Comparison of ENCODE assay signal across 22 mouse cellular contexts in the genomic region with DNA sequence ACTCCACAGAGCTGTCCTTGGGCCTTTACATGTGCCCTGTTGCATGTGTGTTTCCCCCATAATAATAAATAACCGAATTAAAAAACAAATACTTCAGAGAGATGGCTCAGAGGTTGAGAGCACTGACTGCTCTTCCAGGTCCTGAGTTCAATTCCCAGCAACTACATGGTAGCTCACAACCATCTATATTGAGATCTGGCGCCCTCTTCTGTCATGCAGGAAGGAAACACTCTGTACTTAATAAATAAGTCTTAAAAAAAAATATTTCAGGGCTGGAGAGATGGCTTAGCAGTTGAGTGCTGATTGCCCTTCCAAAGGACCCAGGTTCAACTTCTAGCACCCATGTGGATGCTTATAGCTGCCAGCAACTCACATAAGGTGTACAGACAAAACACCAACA. TPM values are rescaled to one million over a fixed set of nuclear protein-coding genes. Genes with fewer than 3 reads are reported as not detected.
DNase-seq lines count a peak whose midpoint lies in the region; ATAC-seq and TF ChIP-seq lines count a peak whose summit lies in the region.
"Had no signal": no experiment of that assay in that cellular context is flagged by ENCODE, and none has a peak within 500 bp of the region (broad histone marks: within the 10 kb centered on the region; RNA-seq: fewer than 3 reads in every experiment).

No protein-coding gene starts in this region.

- TF ChIP-seq CTCF in intestine, postnatal 0 days (IDR thresholded peaks at IDR 0.05; ENCODE audit: low read depth): peak; percentile 43
- peak; percentile 41 for TF ChIP-seq CTCF in midbrain, postnatal 0 days (IDR thresholded peaks at IDR 0.05)
- peak in 2 of 3 experiments; percentile 40 to 43; a peak in 4 of 6 replicates for TF ChIP-seq CTCF in MEL (IDR thresholded peaks at IDR 0.05 in 2 of 3, conservative IDR thresholded peaks at IDR 0.05 in 1 of 3; ENCODE audit: control insufficient read depth in 1 of 3, insufficient read depth in 1 of 3, low read depth in 2 of 3, low read length in 3 of 3, poor library complexity in 1 of 3, severe bottlenecking in 1 of 3)
- peak; percentile 47 for TF ChIP-seq CTCF in stomach, postnatal 0 days (IDR thresholded peaks at IDR 0.05; ENCODE audit: low read depth)

- ATAC-seq in intestine, postnatal 0 days: no peak
- ATAC-seq in intestine, embryonic 15.5 days: no peak
- no peak for ATAC-seq in midbrain, postnatal 0 days (ENCODE audit: low FRiP score)
- ATAC-seq in midbrain, embryonic 14.5 days (ENCODE audit: low FRiP score, low TSS enrichment): no peak
- no peak for ATAC-seq in stomach, postnatal 0 days (ENCODE audit: low FRiP score, low TSS enrichment)
- no peak for ATAC-seq in inflammation-experienced regulatory T-cells, adult 6 months

- H3K9ac ChIP-seq in intestine, postnatal 0 days (ENCODE audit: low read depth, low read length): no peak overlapping the region
- no peak overlapping the region for H3K9ac ChIP-seq in intestine, embryonic 15.5 days
- no peak overlapping the region for H3K9ac ChIP-seq in midbrain, postnatal 0 days (replicated peaks; ENCODE audit: low read length, poor library complexity, severe bottlenecking)
- no peak overlapping the region for H3K9ac ChIP-seq in midbrain, embryonic 14.5 days (replicated peaks; ENCODE audit: low read length)
- H3K9ac ChIP-seq in MEL (ENCODE audit: control insufficient read depth, low read depth, low read length, poor library complexity, severe bottlenecking): no peak overlapping the region
- H3K9ac ChIP-seq in stomach, postnatal 0 days (ENCODE audit: low read length): no peak overlapping the region
- H3K9ac ChIP-seq: embryonic facial prominence, embryonic 15.5 days; heart, embryonic 15.5 days; kidney, embryonic 15.5 days; neural tube, embryonic 13.5 days had no signal

- TF ChIP-seq RAD21 in MEL (IDR thresholded peaks at IDR 0.05; ENCODE audit: low read depth, low read length): peak; percentile 28

- no peaks in the 10 kb centered on the region for H3K9me3 ChIP-seq in intestine, postnatal 0 days (ENCODE audit: control insufficient read depth)
- no peaks in the 10 kb centered on the region for H3K9me3 ChIP-seq in intestine, embryonic 15.5 days
- no peaks in the 10 kb centered on the region for H3K9me3 ChIP-seq in midbrain, postnatal 0 days (ENCODE audit: low read length)
- H3K9me3 ChIP-seq in midbrain, embryonic 14.5 days (ENCODE audit: control insufficient read depth, low read length): no peaks in the 10 kb centered on the region
- H3K9me3 ChIP-seq in MEL (replicated peaks; ENCODE audit: insufficient read depth, low read length): no peaks in the 10 kb centered on the region
- no peaks in the 10 kb centered on the region for H3K9me3 ChIP-seq in stomach, postnatal 0 days (ENCODE audit: control insufficient read depth, low read length)
- H3K9me3 ChIP-seq: embryonic facial prominence, embryonic 15.5 days; heart, embryonic 15.5 days; kidney, embryonic 15.5 days; neural tube, embryonic 13.5 days had no signal

- H3K4me3 ChIP-seq in intestine, postnatal 0 days (ENCODE audit: low read depth, low read length): no peak overlapping the region
- H3K4me3 ChIP-seq in intestine, embryonic 15.5 days (replicated peaks): no peak overlapping the region
- H3K4me3 ChIP-seq in midbrain, postnatal 0 days (ENCODE audit: low read depth, low read length): no peak overlapping the region
- no peak overlapping the region for H3K4me3 ChIP-seq in midbrain, embryonic 14.5 days (replicated peaks; ENCODE audit: low read depth, low read length)
- no peak overlapping the region for H3K4me3 ChIP-seq in MEL (ENCODE audit: control insufficient read depth in 1 of 2, insufficient read depth in 1 of 2, low read depth in 2 of 2, low read length in 2 of 2)
- no peak overlapping the region for H3K4me3 ChIP-seq in stomach, postnatal 0 days (ENCODE audit: low read depth, low read length)
- H3K4me3 ChIP-seq: embryonic facial prominence, embryonic 15.5 days; heart, embryonic 15.5 days; kidney, embryonic 15.5 days; neural tube, embryonic 13.5 days had no signal

- no peak for DNase-seq in midbrain, postnatal 0 days (ENCODE audit: low spot score)
- DNase-seq in midbrain, embryonic 14.5 days: no peak
- DNase-seq in MEL (ENCODE audit: low read depth, low spot score): peak; percentile 69
- no peak for DNase-seq in stomach, postnatal 0 days (ENCODE audit: low spot score)
- DNase-seq in cerebellum, postnatal 36 days: no peak
- DNase-seq: cerebellum, adult 18-20 months; cerebellum, postnatal 25 days; heart, adult 11 months; lung, adult 2 months; lung, postnatal 36 days; spleen, adult 18-20 months; thymus, adult 18-20 months had no signal

- no peaks in the 10 kb centered on the region for H3K27me3 ChIP-seq in intestine, postnatal 0 days (replicated peaks; ENCODE audit: control insufficient read depth, insufficient read depth, low read length)
- H3K27me3 ChIP-seq in intestine, embryonic 15.5 days (replicated peaks): no peaks in the 10 kb centered on the region
- no peaks in the 10 kb centered on the region for H3K27me3 ChIP-seq in midbrain, postnatal 0 days (ENCODE audit: insufficient read depth, low read length)
- no peaks in the 10 kb centered on the region for H3K27me3 ChIP-seq in midbrain, embryonic 14.5 days (ENCODE audit: control insufficient read depth, insufficient read depth, low read length)
- no peaks in the 10 kb centered on the region for H3K27me3 ChIP-seq in MEL (ENCODE audit: control insufficient read depth in 1 of 2, insufficient read depth in 2 of 2, low read length in 2 of 2)
- H3K27me3 ChIP-seq in stomach, postnatal 0 days (ENCODE audit: control insufficient read depth, insufficient read depth, low read length): no peaks in the 10 kb centered on the region
- H3K27me3 ChIP-seq: embryonic facial prominence, embryonic 15.5 days; heart, embryonic 15.5 days; kidney, embryonic 15.5 days; neural tube, embryonic 13.5 days had no signal

- TF ChIP-seq EP300 in MEL (IDR thresholded peaks at IDR 0.05; ENCODE audit: low read depth in 1 of 2, low read length in 2 of 2): no peak
- TF ChIP-seq EP300 in stomach, postnatal 0 days (optimal IDR thresholded peaks at IDR 0.05): no peak

- H3K4me1 ChIP-seq in intestine, postnatal 0 days (replicated peaks; ENCODE audit: control insufficient read depth, insufficient read depth, low read length): no peaks in the 10 kb centered on the region
- peaks cover 8% of the 10 kb centered on the region for H3K4me1 ChIP-seq in intestine, embryonic 15.5 days (replicated peaks)
- peaks cover 3% of the 10 kb centered on the region; the same call in 1 of the 2 replicates for H3K4me1 ChIP-seq in midbrain, postnatal 0 days (ENCODE audit: insufficient read depth, low read length)
- H3K4me1 ChIP-seq in midbrain, embryonic 14.5 days (ENCODE audit: control insufficient read depth, insufficient read depth, low read length): peaks cover 22% of the 10 kb centered on the region
- peaks cover 5 to 9% of the 10 kb centered on the region in 2 experiments for H3K4me1 ChIP-seq in MEL (ENCODE audit: control insufficient read depth in 1 of 2, insufficient read depth in 2 of 2, low read length in 2 of 2)
- H3K4me1 ChIP-seq in stomach, postnatal 0 days (replicated peaks; ENCODE audit: control insufficient read depth, insufficient read depth): no peaks in the 10 kb centered on the region

- TF ChIP-seq POLR2A in MEL (IDR thresholded peaks at IDR 0.05; ENCODE audit: control insufficient read depth in 1 of 2, insufficient read depth in 1 of 2, low read depth in 1 of 2, low read length in 2 of 2, poor library complexity in 1 of 2): no peak

- H3K36me3 ChIP-seq in intestine, postnatal 0 days (ENCODE audit: control insufficient read depth, insufficient read depth): no peaks in the 10 kb centered on the region
- H3K36me3 ChIP-seq in intestine, embryonic 15.5 days: no peaks in the 10 kb centered on the region
- H3K36me3 ChIP-seq in midbrain, postnatal 0 days (ENCODE audit: insufficient read depth, low read length): no peaks in the 10 kb centered on the region
- 0 out of 2 replicates have a peak, but pooled peaks cover 4% of the 10 kb centered on the region for H3K36me3 ChIP-seq in midbrain, embryonic 14.5 days (ENCODE audit: control insufficient read depth, insufficient read depth, low read length)
- H3K36me3 ChIP-seq in MEL (ENCODE audit: control insufficient read depth in 1 of 2, insufficient read depth in 2 of 2, low read length in 2 of 2): peaks cover 11 to 12% of the 10 kb centered on the region in 2 experiments; a peak in 3 of 4 replicates
- no peaks in the 10 kb centered on the region for H3K36me3 ChIP-seq in stomach, postnatal 0 days (ENCODE audit: control insufficient read depth, insufficient read depth, low read length)
- H3K36me3 ChIP-seq: heart, embryonic 15.5 days had no signal

- no peak overlapping the region for H3K4me2 ChIP-seq in intestine, postnatal 0 days (replicated peaks; ENCODE audit: low read depth)
- H3K4me2 ChIP-seq in intestine, embryonic 15.5 days (replicated peaks): no peak overlapping the region
- H3K4me2 ChIP-seq in midbrain, postnatal 0 days (ENCODE audit: low read depth, low read length, poor library complexity, severe bottlenecking): no peak overlapping the region
- H3K4me2 ChIP-seq in midbrain, embryonic 14.5 days (ENCODE audit: low read length): no peak overlapping the region
- H3K4me2 ChIP-seq in stomach, postnatal 0 days (replicated peaks; ENCODE audit: low read depth): no peak overlapping the region
- H3K4me2 ChIP-seq: embryonic facial prominence, embryonic 15.5 days; heart, embryonic 15.5 days; kidney, embryonic 15.5 days; neural tube, embryonic 13.5 days had no signal

- no peak overlapping the region for H3K27ac ChIP-seq in intestine, postnatal 0 days (ENCODE audit: low read depth, low read length)
- no peak overlapping the region for H3K27ac ChIP-seq in intestine, embryonic 15.5 days
- no peak overlapping the region for H3K27ac ChIP-seq in midbrain, postnatal 0 days (ENCODE audit: low read depth, low read length)
- H3K27ac ChIP-seq in midbrain, embryonic 14.5 days (replicated peaks; ENCODE audit: low read depth, low read length): no peak overlapping the region
- no peak overlapping the region for H3K27ac ChIP-seq in MEL (ENCODE audit: control insufficient read depth, low read depth, low read length)
- no peak overlapping the region for H3K27ac ChIP-seq in stomach, postnatal 0 days (replicated peaks)
- H3K27ac ChIP-seq: embryonic facial prominence, embryonic 15.5 days; heart, embryonic 15.5 days; kidney, embryonic 15.5 days; neural tube, embryonic 13.5 days had no signal

- peaks cover 61% of the 10 kb centered on the region for H3K79me2 ChIP-seq in MEL (ENCODE audit: control insufficient read depth, insufficient read depth, low read length, poor library complexity)

- 88% methylated on average over 2 of the region's 2 CpGs for WGBS in intestine, postnatal 0 days
- 88% methylated on average over 2 of the region's 2 CpGs for WGBS in intestine, embryonic 15.5 days
- 87% methylated on average over 2 of the region's 2 CpGs for WGBS in midbrain, postnatal 0 days
- 85% methylated on average over 2 of the region's 2 CpGs for WGBS in midbrain, embryonic 14.5 days
- WGBS in stomach, postnatal 0 days: 92% methylated on average over 2 of the region's 2 CpGs

RNA-seq across cellular contexts. Expression of gene Osbpl2, which starts 5.1 kb away (rescaled TPM):
- 22.9 and 26.4 TPM in 2 replicates for polyA plus RNA-seq in intestine, postnatal 0 days (2015; fragmentation: Nextera tagmentation; extraction: Ambion mirVana)
- polyA plus RNA-seq in intestine, embryonic 15.5 days (2015; fragmentation: Nextera tagmentation; extraction: Ambion mirVana): 29.6 and 32.8 TPM in 2 replicates
- total RNA-seq in midbrain, postnatal 0 days (2014; rRNA removed): 52.6 and 67.5 TPM in 2 replicates
- polyA plus RNA-seq in midbrain, postnatal 0 days (2015; fragmentation: Nextera tagmentation; extraction: Ambion mirVana): 64.9 and 70.3 TPM in 2 replicates
- 67.2 and 76.6 TPM in 2 replicates for polyA plus RNA-seq in midbrain, embryonic 14.5 days (2014; fragmentation: Nextera tagmentation; extraction: Ambion mirVana)
- 13.3 and 18.9 TPM in 2 replicates for total RNA-seq in MEL (2012; rRNA removed)
- 10 to 100 TPM in 1 of 2 experiments, not detected in 1; 25.5 TPM for polyA plus RNA-seq in MEL (2012; ENCODE audit: insufficient read depth in 1 of 2, insufficient read length in 2 of 2, low read depth in 1 of 2, low replicate concordance in 2 of 2, missing spikeins in 1 of 2)
- 46.4 and 50.4 TPM in 2 replicates for polyA plus RNA-seq in stomach, postnatal 0 days (2015; fragmentation: Nextera tagmentation; extraction: Ambion mirVana)
- polyA plus RNA-seq in inflammation-experienced regulatory T-cells, adult 6 months (2017; shearing (Covaris generic)): 10 to 100 TPM; 20.2 to 23.7 (median 21.9) TPM

RNA-seq across cellular contexts. Expression of gene Hrh3, which starts 19.9 kb away (rescaled TPM):
- not detected in 2 replicates for polyA plus RNA-seq in intestine, postnatal 0 days (2015; fragmentation: Nextera tagmentation; extraction: Ambion mirVana)
- polyA plus RNA-seq in intestine, embryonic 15.5 days (2015; fragmentation: Nextera tagmentation; extraction: Ambion mirVana): 0.08 TPM in 1 of 2 replicates, not detected in the other
- 6.2 and 9.3 TPM in 2 replicates for total RNA-seq in midbrain, postnatal 0 days (2014; rRNA removed)
- 4.9 and 6.2 TPM in 2 replicates for polyA plus RNA-seq in midbrain, postnatal 0 days (2015; fragmentation: Nextera tagmentation; extraction: Ambion mirVana)
- polyA plus RNA-seq in midbrain, embryonic 14.5 days (2014; fragmentation: Nextera tagmentation; extraction: Ambion mirVana): 2.7 and 3.8 TPM in 2 replicates
- total RNA-seq in MEL (2012; rRNA removed): not detected in 2 replicates
- not detected for polyA plus RNA-seq in MEL (2012; ENCODE audit: insufficient read depth in 1 of 2, insufficient read length in 2 of 2, low read depth in 1 of 2, low replicate concordance in 2 of 2, missing spikeins in 1 of 2)
- polyA plus RNA-seq in stomach, postnatal 0 days (2015; fragmentation: Nextera tagmentation; extraction: Ambion mirVana): 0.05 TPM in 1 of 2 replicates, not detected in the other
- polyA plus RNA-seq in inflammation-experienced regulatory T-cells, adult 6 months (2017; shearing (Covaris generic)): not detected
- total RNA-seq: gastrocnemius, adult 8-10 months; hematopoietic stem cell, adult 5-6 weeks had no signal
- polyA plus RNA-seq: heart, embryonic 15.5 days; kidney, embryonic 15.5 days; stomach, embryonic 14.5 days had no signal

RNA-seq across cellular contexts. Expression of gene Adrm1, which starts 47.1 kb away (rescaled TPM):
- 132 and 142 TPM in 2 replicates for polyA plus RNA-seq in intestine, postnatal 0 days (2015; fragmentation: Nextera tagmentation; extraction: Ambion mirVana)
- polyA plus RNA-seq in intestine, embryonic 15.5 days (2015; fragmentation: Nextera tagmentation; extraction: Ambion mirVana): 172 TPM in 2 replicates
- total RNA-seq in midbrain, postnatal 0 days (2014; rRNA removed): 98.2 and 105 TPM in 2 replicates
- polyA plus RNA-seq in midbrain, postnatal 0 days (2015; fragmentation: Nextera tagmentation; extraction: Ambion mirVana): 222 and 224 TPM in 2 replicates
- 158 and 179 TPM in 2 replicates for polyA plus RNA-seq in midbrain, embryonic 14.5 days (2014; fragmentation: Nextera tagmentation; extraction: Ambion mirVana)
- total RNA-seq in MEL (2012; rRNA removed): 287 and 295 TPM in 2 replicates
- 100 to 1,000 TPM in 1 of 2 experiments, not detected in 1; 312 TPM for polyA plus RNA-seq in MEL (2012; ENCODE audit: insufficient read depth in 1 of 2, insufficient read length in 2 of 2, low read depth in 1 of 2, low replicate concordance in 2 of 2, missing spikeins in 1 of 2)
- polyA plus RNA-seq in stomach, postnatal 0 days (2015; fragmentation: Nextera tagmentation; extraction: Ambion mirVana): 141 TPM in 2 replicates
- 100 to 1,000 TPM in 1 of 3 experiments, 10 to 100 TPM in 2; 85.6 to 103 (median 86.1) TPM for polyA plus RNA-seq in inflammation-experienced regulatory T-cells, adult 6 months (2017; shearing (Covaris generic))

RNA-seq across cellular contexts. Expression of gene Mtg2, which starts 53.8 kb away (rescaled TPM):
- polyA plus RNA-seq in intestine, postnatal 0 days (2015; fragmentation: Nextera tagmentation; extraction: Ambion mirVana): 9.8 and 11.1 TPM in 2 replicates
- polyA plus RNA-seq in intestine, embryonic 15.5 days (2015; fragmentation: Nextera tagmentation; extraction: Ambion mirVana): 24.9 and 28.2 TPM in 2 replicates
- total RNA-seq in midbrain, postnatal 0 days (2014; rRNA removed): 18.0 and 21.3 TPM in 2 replicates
- polyA plus RNA-seq in midbrain, postnatal 0 days (2015; fragmentation: Nextera tagmentation; extraction: Ambion mirVana): 27.3 and 29.1 TPM in 2 replicates
- 32.2 and 35.4 TPM in 2 replicates for polyA plus RNA-seq in midbrain, embryonic 14.5 days (2014; fragmentation: Nextera tagmentation; extraction: Ambion mirVana)
- total RNA-seq in MEL (2012; rRNA removed): 35.2 and 41.2 TPM in 2 replicates
- 10 to 100 TPM in 1 of 2 experiments, not detected in 1; 30.9 TPM for polyA plus RNA-seq in MEL (2012; ENCODE audit: insufficient read depth in 1 of 2, insufficient read length in 2 of 2, low read depth in 1 of 2, low replicate concordance in 2 of 2, missing spikeins in 1 of 2)
- 13.9 and 14.0 TPM in 2 replicates for polyA plus RNA-seq in stomach, postnatal 0 days (2015; fragmentation: Nextera tagmentation; extraction: Ambion mirVana)
- 10 to 100 TPM; 28.5 to 51.3 (median 40.1) TPM for polyA plus RNA-seq in inflammation-experienced regulatory T-cells, adult 6 months (2017; shearing (Covaris generic))
